Mouse (Mus musculus) heart, adult 2 months (tissue): Measurements from ENCODE around the gene Prpsap1.

ENCODE experiments used
- CTCF ChIP-seq: fragments of 200-600 bp; IDR thresholded peaks from 2 replicates; pipeline ENCODE4 v1.8.1; 2022; ENCODE audit warnings: antibody characterized with exemption, mild to moderate bottlenecking, moderate library complexity
- EP300 ChIP-seq: fragments of 200-500 bp; IDR thresholded peaks from 2 replicates; pipeline ENCODE4 v1.6.1; 2011; ENCODE audit warnings: low read depth, low read length, control low read depth; ENCODE audit not compliant: insufficient read depth
- POLR2A ChIP-seq: fragments of 200-500 bp; IDR thresholded peaks from 2 replicates; pipeline ENCODE4 v1.6.1; 2011; ENCODE audit warnings: mild to moderate bottlenecking, low read depth, low read length, control low read depth; ENCODE audit not compliant: insufficient read depth

DNA sequence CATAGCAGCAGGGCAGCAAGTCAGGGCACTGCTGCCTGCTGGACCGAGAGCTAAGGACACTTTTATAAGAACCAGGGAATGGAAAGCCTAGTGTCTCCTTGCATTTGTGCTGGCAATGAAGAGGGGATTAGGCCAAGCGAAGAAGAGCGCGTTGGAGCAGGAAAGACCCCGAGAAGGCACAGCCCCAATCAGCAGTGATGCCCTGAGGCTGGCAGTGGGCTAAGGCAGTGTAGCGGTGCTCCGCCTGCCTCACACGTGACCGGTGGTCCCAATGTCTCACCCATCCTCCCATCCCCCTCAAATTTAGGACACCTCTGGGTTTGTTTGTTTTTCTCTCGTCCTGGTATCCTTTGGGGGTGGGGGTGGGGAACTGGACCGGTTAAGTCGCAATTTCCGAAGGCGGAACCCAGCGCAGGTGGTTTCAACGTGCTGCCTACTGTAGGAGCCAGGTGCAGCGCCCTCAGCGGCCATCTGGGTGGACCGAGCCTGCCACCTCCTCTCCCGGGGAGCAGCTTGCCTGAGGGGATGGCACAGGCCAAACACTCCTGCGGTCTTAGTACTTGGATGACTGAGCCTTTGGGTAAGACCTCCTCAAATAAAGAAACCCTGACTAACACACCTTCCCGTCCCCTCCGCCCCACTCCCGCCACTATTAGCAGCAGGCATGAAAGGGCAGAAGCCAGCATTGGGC, 21.5 kb upstream of the Prpsap1 start:
- TF ChIP-seq POLR2A (no peak), CTCF (no peak), EP300 (no peak)
